Mouse (Mus musculus) midbrain, embryonic 13.5 days (tissue): ENCODE measurements at regions not wholly inside any gene's neighbourhood (a gene's known extent, or its start where the extent isn't known, plus 50 kb on each side); places are given as distances from the start of the nearest gene placed in this dataset.

Experiments
- ATAC-seq: fragments of 200-750 bp; cut with Nextera tagmentation; 2 replicates; pipeline ENCODE4 v1.8.0; 2017; ENCODE audit warnings: mild to moderate bottlenecking, moderate TSS enrichment, moderate library complexity
- H3K27ac ChIP-seq: fragments of 300-500 bp; sonication (generic); 2 replicates; pipeline ENCODE4 v1.5.1; 2015; ENCODE audit warnings: inconsistent platforms, mild to moderate bottlenecking, moderate library complexity
- H3K27me3 ChIP-seq: fragments of 300-500 bp; sonication (generic); 2 replicates; pipeline ENCODE4 v1.6.1; 2015; ENCODE audit warnings: mild to moderate bottlenecking, inconsistent platforms
- H3K36me3 ChIP-seq: fragments of 300-500 bp; sonication (generic); 2 replicates; pipeline ENCODE4 v1.6.1; 2015; ENCODE audit warnings: mild to moderate bottlenecking, inconsistent platforms
- H3K4me1 ChIP-seq: fragments of 300-500 bp; sonication (generic); replicated peaks from 2 replicates; pipeline ENCODE4 v1.6.1; 2015; ENCODE audit warnings: inconsistent platforms
- H3K4me2 ChIP-seq: fragments of 300-500 bp; sonication (generic); replicated peaks from 2 replicates; pipeline ENCODE4 v1.6.1; 2015; ENCODE audit warnings: moderate library complexity, mild to moderate bottlenecking, inconsistent platforms
- H3K4me3 ChIP-seq: fragments of 300-500 bp; sonication (generic); replicated peaks from 2 replicates; pipeline ENCODE4 v1.5.1; 2015; ENCODE audit warnings: mild to moderate bottlenecking, inconsistent platforms
- H3K9ac ChIP-seq: fragments of 300-500 bp; sonication (generic); replicated peaks from 2 replicates; pipeline ENCODE4 v1.6.1; 2015; ENCODE audit warnings: mild to moderate bottlenecking, inconsistent platforms
- H3K9me3 ChIP-seq: fragments of 300-500 bp; sonication (generic); 2 replicates; pipeline ENCODE4 v1.6.1; 2016; ENCODE audit warnings: mild to moderate bottlenecking, inconsistent platforms
- WGBS: fragments of 180-500 bp; shearing (Covaris S2); methylation state at CpG from one replicate; pipeline ENCODE4 v1.1.7; 2015; 5-methylcytosine and 5-hydroxymethylcytosine counted together

DNA sequence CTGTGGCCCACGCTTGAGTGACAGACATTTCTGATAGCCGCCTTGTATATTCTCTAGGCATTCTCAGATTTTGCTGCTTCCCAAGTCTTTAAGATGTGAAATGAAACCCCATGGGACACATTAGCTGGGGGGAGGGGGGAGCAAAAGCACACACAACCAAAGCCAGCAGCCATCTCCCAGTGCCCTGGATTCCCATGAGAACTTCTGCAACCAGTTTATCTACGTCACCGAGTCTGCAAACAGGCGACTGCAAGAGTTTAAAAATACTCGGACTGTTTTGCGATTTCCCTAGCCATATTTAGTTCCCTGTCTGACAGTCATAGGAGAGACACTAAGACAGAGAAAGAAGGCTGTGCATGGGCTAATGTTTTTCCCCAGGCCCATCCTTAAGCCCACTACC, 52.3 kb upstream of the Hddc2 start:
- Histone ChIP-seq H3K36me3 (no peaks in the 10 kb centered on the region), H3K4me3 (no peak overlapping the region), H3K27ac (no peak overlapping the region), H3K9me3 (no peaks in the 10 kb centered on the region), H3K9ac (no peak overlapping the region), H3K4me1 (no peaks in the 10 kb centered on the region), H3K27me3 (no peaks in the 10 kb centered on the region), H3K4me2 (no peak overlapping the region)
- ATAC-seq = no peak
- 86% methylated on average over 7 of the region's 7 CpGs for whole genome bisulfite sequencing
